Mouse (Mus musculus) forebrain, embryonic 14.5 days (tissue): ENCODE data around the gene Asb18. TPM values are rescaled to one million over a fixed set of nuclear protein-coding genes. Genes with fewer than 3 reads are reported as not detected.

Experiments used
- ATAC-seq: fragments of 200-750 bp; cut with Nextera tagmentation; 2 replicates; pipeline ENCODE4 v1.8.0; 2017; ENCODE audit warnings: mild to moderate bottlenecking, moderate library complexity
- DNase-seq: peaks from one replicate; pipeline ENCODE4 v3.0.0-alpha.2; 2015; ENCODE audit warnings: low spot score
- H3K27ac ChIP-seq: fragments of 300-500 bp; sonication (generic); 2 replicates; pipeline ENCODE4 v1.5.1; 2014; ENCODE audit warnings: low read depth, mild to moderate bottlenecking, control low read depth, low read length, moderate library complexity
- H3K27me3 ChIP-seq: fragments of 300-500 bp; sonication (generic); replicated peaks from 2 replicates; pipeline ENCODE4 v1.6.1; 2014; ENCODE audit warnings: low read length, control low read depth, mixed read lengths; ENCODE audit not compliant: control insufficient read depth, insufficient read depth
- H3K36me3 ChIP-seq: fragments of 300-500 bp; sonication (generic); 2 replicates; pipeline ENCODE4 v1.6.1; 2014; ENCODE audit warnings: low read length, control low read depth; ENCODE audit not compliant: control insufficient read depth, insufficient read depth
- H3K4me1 ChIP-seq: fragments of 300-500 bp; sonication (generic); 2 replicates; pipeline ENCODE4 v1.6.1; 2014; ENCODE audit warnings: antibody characterized with exemption, low read length, control low read depth; ENCODE audit not compliant: control insufficient read depth, insufficient read depth
- H3K4me2 ChIP-seq: fragments of 300-500 bp; sonication (generic); 2 replicates; pipeline ENCODE4 v1.6.1; 2014; ENCODE audit warnings: mild to moderate bottlenecking, control low read depth, low read length
- H3K4me3 ChIP-seq: fragments of 300-500 bp; sonication (generic); 2 replicates; pipeline ENCODE4 v1.5.1; 2014; ENCODE audit warnings: low read depth, low read length, control low read depth
- H3K9ac ChIP-seq: fragments of 300-500 bp; sonication (generic); 2 replicates; pipeline ENCODE4 v1.6.1; 2014; ENCODE audit warnings: mild to moderate bottlenecking, low read length, control low read depth, moderate library complexity
- H3K9me3 ChIP-seq: fragments of 300-500 bp; sonication (generic); replicated peaks from 2 replicates; pipeline ENCODE4 v1.6.1; 2016; ENCODE audit warnings: low read length, control low read depth, mixed read lengths; ENCODE audit not compliant: control insufficient read depth
- WGBS: fragments of 180-500 bp; shearing (Covaris S2); extraction: QIAGEN DNeasy Blood & Tissue Kit; methylation state at CpG from one replicate; pipeline ENCODE4 v1.1.7; 2014; 5-methylcytosine and 5-hydroxymethylcytosine counted together
- polyA plus RNA-seq: library from polyadenylated mRNA; unstranded; fragments of >200 nt; fragmentation: Nextera tagmentation; extraction: Ambion mirVana; gene quantifications from 2 replicates; pipeline ENCODE4 v1.2.1, GENCODE M21; 2014

Asb18 gene
- polyA plus RNA-seq, 1 experiment from 2014 or later: 0.05 TPM

- Histone ChIP-seq H3K9ac (no peak overlapping the region), H3K27ac (no peak overlapping the region), H3K4me1 (no peaks in the 10 kb centered on the region), H3K4me3 (no peak overlapping the region), H3K27me3 (no peaks in the 10 kb centered on the region), H3K36me3 (no peaks in the 10 kb centered on the region), H3K9me3 (no peaks in the 10 kb centered on the region), H3K4me2 (no peak overlapping the region)
- DNase-seq: no peak
- 81% methylated on average over 6 of the region's 6 CpGs for WGBS
- ATAC-seq: no peak
Observed at GRCm38 (mm10) chr1:90018071-90018470, 3.6 kb upstream of the Asb18 start.

- Histone ChIP-seq H3K27me3 (no peaks in the 10 kb centered on the region), H3K27ac (no peak overlapping the region), H3K36me3 (no peaks in the 10 kb centered on the region), H3K4me2 (no peak overlapping the region), H3K9ac (no peak overlapping the region), H3K4me1 (no peaks in the 10 kb centered on the region), H3K9me3 (no peaks in the 10 kb centered on the region), H3K4me3 (no peak overlapping the region)
- ATAC-seq (no peak), DNase-seq (no peak)
- 83% methylated on average over 5 of the region's 5 CpGs for WGBS
Observed at GRCm38 (mm10) chr1:90013273-90013672, 1.2 kb downstream of the Asb18 start.

GRCm38 (mm10) chr1:90012850-90013249 lies 1.6 kb downstream of the Asb18 start:
- Histone ChIP-seq H3K27ac (no peak overlapping the region), H3K9me3 (no peaks in the 10 kb centered on the region), H3K4me1 (no peaks in the 10 kb centered on the region), H3K36me3 (no peaks in the 10 kb centered on the region), H3K27me3 (no peaks in the 10 kb centered on the region), H3K4me2 (no peak overlapping the region), H3K9ac (no peak overlapping the region), H3K4me3 (no peak overlapping the region)
- no peak for DNase-seq
- 72% methylated on average over 7 of the region's 7 CpGs for WGBS
- ATAC-seq: no peak

GRCm38 (mm10) chr1:90012168-90012567 lies 2.3 kb downstream of the Asb18 start:
- Histone ChIP-seq H3K4me3 (no peak overlapping the region), H3K4me1 (no peaks in the 10 kb centered on the region), H3K9ac (no peak overlapping the region), H3K4me2 (no peak overlapping the region), H3K27me3 (no peaks in the 10 kb centered on the region), H3K9me3 (no peaks in the 10 kb centered on the region), H3K36me3 (no peaks in the 10 kb centered on the region), H3K27ac (no peak overlapping the region)
- WGBS: 76% methylated on average over 3 of the region's 3 CpGs
- ATAC-seq (no peak), DNase-seq (peak; percentile 37)

- no peaks in the 10 kb centered on the region for H3K27me3 ChIP-seq
Observed at GRCm38 (mm10) chr1:90010077-90010476, 4.4 kb downstream of the Asb18 start.

GRCm38 (mm10) chr1:90009188-90009587 lies 5.3 kb downstream of the Asb18 start:
- ATAC-seq (peak; percentile 42; the same call in 1 of the 2 replicates), DNase-seq (peak; percentile 61)
- no peak overlapping the region for H3K9ac ChIP-seq
- H3K27ac ChIP-seq: no peak overlapping the region
- H3K36me3 ChIP-seq: no peaks in the 10 kb centered on the region
- H3K4me1 ChIP-seq: 0 out of 2 replicates have a peak, but pooled peaks cover 2% of the 10 kb centered on the region
- no peak overlapping the region for H3K4me3 ChIP-seq
- no peak overlapping the region for H3K4me2 ChIP-seq
- H3K9me3 ChIP-seq: no peaks in the 10 kb centered on the region
- 65% methylated on average over 3 of the region's 3 CpGs for WGBS
- no peaks in the 10 kb centered on the region for H3K27me3 ChIP-seq

More at GRCm38 (mm10) chr1:90010077-90010476, 4.4 kb downstream of the Asb18 start:
- Histone ChIP-seq H3K4me3 (no peak overlapping the region), H3K36me3 (no peaks in the 10 kb centered on the region), H3K4me1 (0 out of 2 replicates have a peak, but pooled peaks cover 2% of the 10 kb centered on the region), H3K27ac (no peak overlapping the region), H3K9me3 (no peaks in the 10 kb centered on the region), H3K9ac (no peak overlapping the region), H3K4me2 (no peak overlapping the region)
- no peak for ATAC-seq
- DNase-seq: no peak
- 92% methylated on average over 1 of the region's 1 CpGs for WGBS

- WGBS: 55% methylated on average over 14 of the region's 14 CpGs
- Histone ChIP-seq H3K4me1 (0 out of 2 replicates have a peak, but pooled peaks cover 2% of the 10 kb centered on the region), H3K4me3 (no peak overlapping the region), H3K9me3 (no peaks in the 10 kb centered on the region), H3K27me3 (no peaks in the 10 kb centered on the region), H3K4me2 (no peak overlapping the region), H3K9ac (no peak overlapping the region), H3K27ac (peak overlapping the region; percentile 2; the same call in 1 of the 2 replicates), H3K36me3 (no peaks in the 10 kb centered on the region)
- DNase-seq (peak; percentile 54), ATAC-seq (peak; percentile 37; the same call in 1 of the 2 replicates)
Observed at GRCm38 (mm10) chr1:90006666-90007065, 7.8 kb downstream of the Asb18 start.

GRCm38 (mm10) chr1:90000981-90001380 lies 13.5 kb downstream of the Asb18 start:
- no peak overlapping the region for H3K27ac ChIP-seq
- H3K4me1 ChIP-seq: no peaks in the 10 kb centered on the region
- ATAC-seq (no peak), DNase-seq (no peak)
- H3K9me3 ChIP-seq: no peaks in the 10 kb centered on the region
- H3K9ac ChIP-seq: no peak overlapping the region
- no peaks in the 10 kb centered on the region for H3K36me3 ChIP-seq
- no peak overlapping the region for H3K4me2 ChIP-seq
- 0 out of 2 replicates have a peak, but pooled peaks cover 2% of the 10 kb centered on the region for H3K27me3 ChIP-seq
- 33% methylated on average over 5 of the region's 5 CpGs for WGBS
- H3K4me3 ChIP-seq: no peak overlapping the region

- no peaks in the 10 kb centered on the region for H3K36me3 ChIP-seq
- no peak overlapping the region for H3K4me2 ChIP-seq
- H3K4me3 ChIP-seq: no peak overlapping the region
- H3K27ac ChIP-seq: no peak overlapping the region
- no peaks in the 10 kb centered on the region for H3K4me1 ChIP-seq
- DNase-seq (no peak), ATAC-seq (no peak)
- H3K9ac ChIP-seq: no peak overlapping the region
- H3K9me3 ChIP-seq: no peaks in the 10 kb centered on the region
- WGBS: 96% methylated on average over 3 of the region's 3 CpGs
- peaks cover 9% of the 10 kb centered on the region for H3K27me3 ChIP-seq
Observed at GRCm38 (mm10) chr1:89999858-90000257, 14.6 kb downstream of the Asb18 start.
